Comparison of ENCODE assay signal across 24 mouse cellular contexts in genomic region chr4:93494319-93494718, GRCm38 (mm10).
"Had no signal": no experiment of that assay in that cellular context is flagged by ENCODE, and none has a peak within 500 bp of the region (broad histone marks: within the 10 kb centered on the region; RNA-seq: fewer than 3 reads in every experiment).

No protein-coding gene starts in this region.

- H3K9ac ChIP-seq: heart, embryonic 13.5 days; heart, embryonic 15.5 days; hindbrain, embryonic 13.5 days; limb, embryonic 12.5 days; liver, embryonic 13.5 days had no signal

- H3K9me3 ChIP-seq: heart, embryonic 13.5 days; heart, embryonic 15.5 days; hindbrain, embryonic 13.5 days; limb, embryonic 10.5 days; limb, embryonic 12.5 days; liver, embryonic 13.5 days had no signal

- H3K4me3 ChIP-seq: gastrocnemius, adult 2 months; heart, adult 2 months; heart, embryonic 13.5 days; heart, embryonic 15.5 days; hindbrain, embryonic 13.5 days; left cerebral cortex, adult 2 months; limb, embryonic 10.5 days; limb, embryonic 12.5 days; liver, embryonic 13.5 days had no signal

- H3K27me3 ChIP-seq: heart, embryonic 13.5 days; heart, embryonic 15.5 days; hindbrain, embryonic 13.5 days; limb, embryonic 12.5 days; liver, embryonic 13.5 days had no signal

- H3K4me2 ChIP-seq: heart, embryonic 11.5 days; heart, embryonic 13.5 days; heart, embryonic 15.5 days; hindbrain, embryonic 13.5 days; limb, embryonic 12.5 days; liver, embryonic 11.5 days; liver, embryonic 13.5 days had no signal

- ATAC-seq: hindbrain, embryonic 16.5 days; intestine, embryonic 16.5 days had no signal

- DNase-seq: gastrocnemius, adult 2 months; gastrocnemius, postnatal 10 days; gastrocnemius, postnatal 25 days; heart, adult 11 months; heart, adult 2 months; heart, postnatal 14 days; heart, postnatal 36 days; kidney, adult 18-20 months; kidney, adult 8-10 months; kidney, postnatal 14 days; kidney, postnatal 36 days; liver; liver, embryonic 13.5 days had no signal

- H3K27ac ChIP-seq: gastrocnemius, adult 2 months; heart, adult 2 months; heart, embryonic 13.5 days; heart, embryonic 15.5 days; hindbrain, embryonic 13.5 days; kidney, postnatal 0 days; left cerebral cortex, adult 2 months; limb, embryonic 10.5 days; limb, embryonic 12.5 days; liver, embryonic 13.5 days had no signal

- H3K4me1 ChIP-seq: heart, embryonic 13.5 days; heart, embryonic 15.5 days; hindbrain, embryonic 13.5 days; limb, embryonic 10.5 days; limb, embryonic 12.5 days had no signal

- H3K36me3 ChIP-seq: heart, embryonic 13.5 days; heart, embryonic 15.5 days; hindbrain, embryonic 13.5 days; limb, embryonic 10.5 days; limb, embryonic 12.5 days; liver, embryonic 13.5 days had no signal
